Mouse (Mus musculus) midbrain, embryonic 10.5 days (tissue): ENCODE measurements at regions not wholly inside any gene's neighbourhood (a gene's known extent, or its start where the extent isn't known, plus 50 kb on each side); places are given as distances from the start of the nearest gene placed in this dataset.

Experiments used
- DNase-seq: peaks from one replicate; pipeline ENCODE4 v3.0.0-alpha.2; 2017; ENCODE audit warnings: low spot score
- H3K27ac ChIP-seq: fragments of 300-500 bp; sonication (generic); replicated peaks from 2 replicates; pipeline ENCODE4 v1.5.1; 2016; ENCODE audit warnings: mild to moderate bottlenecking
- H3K27me3 ChIP-seq: fragments of 300-500 bp; sonication (generic); 2 replicates; pipeline ENCODE4 v1.6.1; 2016; ENCODE audit warnings: low read depth, mild to moderate bottlenecking; ENCODE audit not compliant: poor library complexity, severe bottlenecking
- H3K36me3 ChIP-seq: fragments of 300-500 bp; sonication (generic); 2 replicates; pipeline ENCODE4 v1.6.1; 2016; ENCODE audit warnings: mild to moderate bottlenecking, moderate library complexity
- H3K4me1 ChIP-seq: fragments of 300-500 bp; sonication (generic); 2 replicates; pipeline ENCODE4 v1.6.1; 2016
- H3K4me3 ChIP-seq: fragments of 300-500 bp; sonication (generic); 2 replicates; pipeline ENCODE4 v1.5.1; 2016; ENCODE audit warnings: mild to moderate bottlenecking, moderate library complexity
- H3K9me3 ChIP-seq: fragments of 300-500 bp; sonication (generic); replicated peaks from 2 replicates; pipeline ENCODE4 v1.6.1; 2016; ENCODE audit warnings: mild to moderate bottlenecking
- WGBS: fragments of 180-500 bp; shearing (Covaris S2); methylation state at CpG from one replicate; pipeline ENCODE4 v1.1.7; 2016; 5-methylcytosine and 5-hydroxymethylcytosine counted together

- no peak for DNase-seq
- Histone ChIP-seq H3K27me3 (no peaks in the 10 kb centered on the region), H3K27ac (no peak overlapping the region), H3K4me1 (no peaks in the 10 kb centered on the region), H3K4me3 (no peak overlapping the region), H3K36me3 (no peaks in the 10 kb centered on the region), H3K9me3 (peaks cover 6% of the 10 kb centered on the region; the same call in 1 of the 2 replicates)
- 73% methylated on average over 3 of the region's 3 CpGs for WGBS
These were observed 99.8 kb downstream of the Olfm4 start for GRCm38 (mm10) chr14:80083724-80084123.

- no peak overlapping the region for H3K4me3 ChIP-seq
- no peaks in the 10 kb centered on the region for H3K9me3 ChIP-seq
- 27% methylated on average over 1 of the region's 1 CpGs for WGBS
- H3K27ac ChIP-seq = 0 out of 2 replicates have a peak overlapping the region, but pooled peaks have one; percentile 49
- no peaks in the 10 kb centered on the region for H3K36me3 ChIP-seq
- no peak for DNase-seq
- no peaks in the 10 kb centered on the region; the same call in 1 of the 2 replicates for H3K27me3 ChIP-seq
- H3K4me1 ChIP-seq = peaks cover 26% of the 10 kb centered on the region
These were observed 113.4 kb downstream of the Olfm4 start for GRCm38 (mm10) chr14:80097238-80097637.

- Histone ChIP-seq H3K4me3 (no peak overlapping the region), H3K27me3 (no peaks in the 10 kb centered on the region), H3K36me3 (no peaks in the 10 kb centered on the region), H3K4me1 (no peaks in the 10 kb centered on the region), H3K9me3 (no peaks in the 10 kb centered on the region), H3K27ac (no peak overlapping the region)
- DNase-seq = no peak
- WGBS = 91% methylated on average over 6 of the region's 6 CpGs
These were observed 129.3 kb downstream of the Olfm4 start for GRCm38 (mm10) chr14:80113115-80113687.

- Histone ChIP-seq H3K4me3 (no peak overlapping the region), H3K27ac (no peak overlapping the region), H3K27me3 (no peaks in the 10 kb centered on the region), H3K36me3 (no peaks in the 10 kb centered on the region), H3K4me1 (no peaks in the 10 kb centered on the region), H3K9me3 (no peaks in the 10 kb centered on the region)
- DNase-seq = no peak
These were observed 130.4 kb downstream of the Olfm4 start for GRCm38 (mm10) chr14:80114326-80114725.

GRCm38 (mm10) chr14:80125156-80125555 is 141.3 kb downstream of the Olfm4 start:
- H3K27ac ChIP-seq = no peak overlapping the region
- no peak overlapping the region for H3K4me3 ChIP-seq
- H3K27me3 ChIP-seq = no peaks in the 10 kb centered on the region
- H3K4me1 ChIP-seq = peaks cover 6% of the 10 kb centered on the region; the same call in 1 of the 2 replicates
- WGBS = 85% methylated on average over 4 of the region's 4 CpGs
- no peaks in the 10 kb centered on the region for H3K9me3 ChIP-seq
- DNase-seq = no peak
- no peaks in the 10 kb centered on the region for H3K36me3 ChIP-seq

- no peak for DNase-seq
- Histone ChIP-seq H3K4me1 (0 out of 2 replicates have a peak, but pooled peaks cover 2% of the 10 kb centered on the region), H3K4me3 (no peak overlapping the region), H3K27ac (no peak overlapping the region), H3K27me3 (no peaks in the 10 kb centered on the region), H3K9me3 (no peaks in the 10 kb centered on the region), H3K36me3 (no peaks in the 10 kb centered on the region)
- 85% methylated on average over 2 of the region's 2 CpGs for WGBS
These were observed 144.3 kb downstream of the Olfm4 start for GRCm38 (mm10) chr14:80128181-80128580.

- Histone ChIP-seq H3K4me1 (peaks cover 43% of the 10 kb centered on the region), H3K36me3 (no peaks in the 10 kb centered on the region), H3K27me3 (peaks cover 16% of the 10 kb centered on the region; the same call in 1 of the 2 replicates), H3K4me3 (no peak overlapping the region), H3K9me3 (no peaks in the 10 kb centered on the region), H3K27ac (peak overlapping the region; percentile 81)
- peak; percentile 16 for DNase-seq
- WGBS = 55% methylated on average over 5 of the region's 5 CpGs
These were observed 153.7 kb downstream of the Olfm4 start for GRCm38 (mm10) chr14:80137541-80137940.

GRCm38 (mm10) chr14:80138991-80139791 is 155.3 kb downstream of the Olfm4 start:
- Histone ChIP-seq H3K36me3 (no peaks in the 10 kb centered on the region), H3K4me3 (peak overlapping the region; percentile 35), H3K27me3 (peaks cover 25% of the 10 kb centered on the region; the same call in 1 of the 2 replicates), H3K27ac (peak overlapping the region; percentile 81), H3K9me3 (no peaks in the 10 kb centered on the region), H3K4me1 (peaks cover 50% of the 10 kb centered on the region)
- DNase-seq = peak; percentile 71
- WGBS = 14% methylated on average over 6 of the region's 6 CpGs

GRCm38 (mm10) chr14:80157002-80157401 is 173.1 kb downstream of the Olfm4 start:
- H3K9me3 ChIP-seq = no peaks in the 10 kb centered on the region
- H3K4me3 ChIP-seq = no peak overlapping the region
- no peaks in the 10 kb centered on the region for H3K36me3 ChIP-seq
- DNase-seq = peak; percentile 51
- no peaks in the 10 kb centered on the region for H3K4me1 ChIP-seq
- H3K27me3 ChIP-seq = no peaks in the 10 kb centered on the region
- H3K27ac ChIP-seq = no peak overlapping the region
- 49% methylated on average over 6 of the region's 6 CpGs for WGBS

GRCm38 (mm10) chr14:80169211-80169610 is 185.3 kb downstream of the Olfm4 start:
- Histone ChIP-seq H3K27me3 (no peaks in the 10 kb centered on the region; the same call in 1 of the 2 replicates), H3K9me3 (no peaks in the 10 kb centered on the region), H3K27ac (no peak overlapping the region), H3K4me3 (no peak overlapping the region), H3K4me1 (peaks cover 58% of the 10 kb centered on the region), H3K36me3 (no peaks in the 10 kb centered on the region)
- WGBS = 6% methylated on average over 1 of the region's 1 CpGs
- no peak for DNase-seq

GRCm38 (mm10) chr14:80170450-80171180 is 186.7 kb downstream of the Olfm4 start:
- peak; percentile 34 for DNase-seq
- no peaks in the 10 kb centered on the region for H3K36me3 ChIP-seq
- no peaks in the 10 kb centered on the region for H3K9me3 ChIP-seq
- 4% methylated on average over 11 of the region's 11 CpGs for WGBS
- H3K27me3 ChIP-seq = no peaks in the 10 kb centered on the region; the same call in 1 of the 2 replicates
- peaks cover 58% of the 10 kb centered on the region for H3K4me1 ChIP-seq
- H3K4me3 ChIP-seq = peak overlapping the region; percentile 27; the same call in 1 of the 2 replicates
- H3K27ac ChIP-seq = peak overlapping the region; percentile 57; the same call in 1 of the 2 replicates

- 48% methylated on average over 4 of the region's 4 CpGs for WGBS
These were observed 189.1 kb downstream of the Olfm4 start for GRCm38 (mm10) chr14:80172799-80173484.

More at GRCm38 (mm10) chr14:80172799-80173484, 189.1 kb downstream of the Olfm4 start:
- Histone ChIP-seq H3K27ac (0 out of 2 replicates have a peak overlapping the region, but pooled peaks have one; percentile 7), H3K4me3 (no peak overlapping the region), H3K4me1 (peaks cover 58% of the 10 kb centered on the region), H3K36me3 (no peaks in the 10 kb centered on the region), H3K27me3 (no peaks in the 10 kb centered on the region; the same call in 1 of the 2 replicates), H3K9me3 (no peaks in the 10 kb centered on the region)
- no peak for DNase-seq
